Mouse (Mus musculus) CH12.LX (cell line): ENCODE measurements around the gene Wfdc3. TPM values are rescaled to one million over a fixed set of nuclear protein-coding genes. Genes with fewer than 3 reads are reported as not detected.

Experiments used
- DNase-seq: peaks from one replicate; pipeline ENCODE4 v3.0.0-alpha.2; 2013; ENCODE audit errors: extremely low read depth
- H3K27ac ChIP-seq: 2 replicates; pipeline ENCODE4 v1.5.1; 2012; ENCODE audit warnings: low read depth, mild to moderate bottlenecking, control low read depth, moderate library complexity; ENCODE audit not compliant: insufficient read depth
- H3K27me3 ChIP-seq: replicated peaks from 2 replicates; pipeline ENCODE3; 2012; ENCODE audit warnings: inconsistent platforms
- H3K36me3 ChIP-seq, 2 experiments: replicated peaks in 1 of 2; 2 replicates each; pipeline versions ENCODE3 to v1.6.1; 2012; ENCODE audit warnings: inconsistent platforms in 1 of 2, low read length in 1 of 2, mild to moderate bottlenecking in 1 of 2, mixed read lengths in 1 of 2, moderate library complexity in 1 of 2; ENCODE audit not compliant: control insufficient read depth in 1 of 2, insufficient read depth in 1 of 2
- H3K4me1 ChIP-seq, 2 experiments: 2 replicates each; pipeline ENCODE4 v1.6.1; 2012; ENCODE audit warnings: inconsistent platforms in 1 of 2, moderate library complexity in 1 of 2; ENCODE audit not compliant: insufficient read depth in 2 of 2, control insufficient read depth in 1 of 2
- H3K4me2 ChIP-seq: 2 replicates; pipeline ENCODE4 v1.6.1; 2012; ENCODE audit warnings: low read depth, mild to moderate bottlenecking, control low read depth; ENCODE audit not compliant: poor library complexity, insufficient read depth, severe bottlenecking
- H3K4me3 ChIP-seq, 3 experiments: fragments of 150-350 bp in 1 of 3; sonication (generic) in 1 of 3; replicated peaks in 1 of 3; 2 replicates each; pipeline versions ENCODE3 to v1.5.1; 2011 to 2012; ENCODE audit warnings: low read depth in 2 of 3, low read length in 2 of 3, mild to moderate bottlenecking in 2 of 3, moderate library complexity in 2 of 3, control low read depth in 1 of 3, improper control_type of control experiment in 1 of 3, inconsistent platforms in 1 of 3, mixed read lengths in 1 of 3; ENCODE audit not compliant: poor library complexity in 1 of 3
- H3K79me2 ChIP-seq: replicated peaks from 2 replicates; pipeline ENCODE4 v1.6.1; 2012; ENCODE audit warnings: mild to moderate bottlenecking, moderate library complexity; ENCODE audit not compliant: control insufficient read depth, poor library complexity, insufficient read depth, severe bottlenecking; ENCODE audit errors: extremely low read depth
- H3K9ac ChIP-seq: 2 replicates; pipeline ENCODE4 v1.6.1; 2012; ENCODE audit warnings: low read depth, mild to moderate bottlenecking, control low read depth, moderate library complexity; ENCODE audit not compliant: insufficient read depth
- H3K9me3 ChIP-seq: replicated peaks from 2 replicates; pipeline ENCODE3; 2012; ENCODE audit warnings: low read length, inconsistent platforms, mixed read lengths
- BHLHE40 ChIP-seq: IDR thresholded peaks from 2 replicates; pipeline ENCODE4 v1.6.1; 2011; ENCODE audit warnings: mild to moderate bottlenecking, low read depth, low read length, improper control_type of control experiment
- CHD1 ChIP-seq: IDR thresholded peaks from 2 replicates; pipeline ENCODE4 v1.6.1; 2012; ENCODE audit warnings: low read depth, low read length, improper control_type of control experiment, inconsistent platforms
- CTCF ChIP-seq, 2 experiments: IDR thresholded peaks in 1 of 2; conservative IDR thresholded peaks in 1 of 2; 2 replicates each; pipeline ENCODE4 v1.5.1; 2011 to 2012; ENCODE audit warnings: low read depth in 2 of 2, low read length in 2 of 2, improper control_type of control experiment in 1 of 2, inconsistent platforms in 1 of 2, mild to moderate bottlenecking in 1 of 2, moderate library complexity in 1 of 2
- E2F4 ChIP-seq: IDR thresholded peaks from 2 replicates; pipeline ENCODE4 v1.6.1; 2011; ENCODE audit warnings: low read depth, low read length, improper control_type of control experiment; ENCODE audit not compliant: insufficient replicate concordance
- EP300 ChIP-seq: IDR thresholded peaks from 2 replicates; pipeline ENCODE4 v1.6.1; 2011; ENCODE audit warnings: low read length, improper control_type of control experiment
- IRF4 ChIP-seq: IDR thresholded peaks from 2 replicates; pipeline ENCODE4 v1.6.1; 2014; ENCODE audit warnings: low read depth, mild to moderate bottlenecking, inconsistent platforms, low read length, improper control_type of control experiment
- JUN ChIP-seq: IDR thresholded peaks from 2 replicates; pipeline ENCODE4 v1.6.1; 2011; ENCODE audit warnings: low read depth, mild to moderate bottlenecking, low read length, improper control_type of control experiment, moderate library complexity; ENCODE audit not compliant: insufficient read depth
- MEF2A ChIP-seq: IDR thresholded peaks from 2 replicates; pipeline ENCODE4 v1.6.1; 2014; ENCODE audit warnings: low read depth, mild to moderate bottlenecking, inconsistent platforms, low read length, improper control_type of control experiment, borderline replicate concordance
- NRF1 ChIP-seq: IDR thresholded peaks from 2 replicates; pipeline ENCODE4 v1.6.1; 2014; ENCODE audit warnings: low read depth, mild to moderate bottlenecking, inconsistent platforms, low read length, improper control_type of control experiment, moderate library complexity
- POLR2A ChIP-seq: IDR thresholded peaks from 2 replicates; pipeline ENCODE4 v1.6.1; 2011; ENCODE audit warnings: low read depth, mild to moderate bottlenecking, improper control_type of control experiment, low read length
- POLR2AphosphoS2 ChIP-seq: IDR thresholded peaks from 2 replicates; pipeline ENCODE4 v1.6.1; 2011; ENCODE audit warnings: low read depth, low read length, improper control_type of control experiment
- SIN3A ChIP-seq: IDR thresholded peaks from 2 replicates; pipeline ENCODE4 v1.6.1; 2012; ENCODE audit warnings: low read length, improper control_type of control experiment, inconsistent platforms
- SMC3 ChIP-seq: IDR thresholded peaks from 2 replicates; pipeline ENCODE4 v1.6.1; 2011; ENCODE audit warnings: low read depth, low read length, improper control_type of control experiment
- TCF12 ChIP-seq: IDR thresholded peaks from 2 replicates; pipeline ENCODE4 v1.6.1; 2014; ENCODE audit warnings: low read depth, mild to moderate bottlenecking, inconsistent platforms, low read length, improper control_type of control experiment
- UBTF ChIP-seq: IDR thresholded peaks from 2 replicates; pipeline ENCODE4 v1.6.1; 2012; ENCODE audit warnings: low read depth, mild to moderate bottlenecking, inconsistent platforms, low read length, improper control_type of control experiment, moderate library complexity
- ZC3H11A ChIP-seq: IDR thresholded peaks from 2 replicates; pipeline ENCODE4 v1.6.1; 2012; ENCODE audit warnings: low read depth, mild to moderate bottlenecking, inconsistent platforms, low read length, improper control_type of control experiment
- ZNF384 ChIP-seq: IDR thresholded peaks from 2 replicates; pipeline ENCODE4 v1.6.1; 2012; ENCODE audit warnings: low read depth, low read length, improper control_type of control experiment, inconsistent platforms
- dilution Hi-C: fragments of 300-500 bp; cut with MboI; formaldehyde crosslinking; loops from 2 replicates; pipeline ENCODE4 v1.14.3; 2020; ENCODE audit warnings: low sequenced_read_pairs; ENCODE audit not compliant: extremely low pct_unique_long_range_greater_than_20kb, extremely low pct_ligation_motif_present
- in situ Hi-C: fragments of 300-500 bp; cut with MboI; formaldehyde crosslinking; loops from 3 replicates; pipeline ENCODE4 v1.14.3; 2019; ENCODE audit warnings: low sequenced_read_pairs, low pct_ligation_motif_present, low pct_unique_long_range_greater_than_20kb, mixed read lengths
- polyA plus RNA-seq: library from polyadenylated mRNA; unstranded; fragments of >175 nt; gene quantifications from 2 replicates; pipeline ENCODE4 v1.2.1, GENCODE M21; 2012; ENCODE audit warnings: low read depth; ENCODE audit not compliant: insufficient read length
- total RNA-seq, 2 experiments: library from RNA; depleted of rRNA; stranded (reverse); fragments of 300-350 nt in 1 of 2; fragments of >200 nt in 1 of 2; gene quantifications; 2 replicates each; pipeline ENCODE4 v1.2.3; 2012 to 2014

The Wfdc3 gene
- total and polyA plus RNA-seq, 3 experiments = 0.21 TPM; not detected in 2

GRCm38 (mm10) chr2:164790451-164790850 lies 44.7 kb upstream of the Wfdc3 start:
- H3K9ac ChIP-seq = no peak overlapping the region
- in situ Hi-C loops = no loop called here
- no peak overlapping the region for H3K4me2 ChIP-seq
- no peak overlapping the region for H3K27ac ChIP-seq
- peaks cover 7 to 17% of the 10 kb centered on the region in 2 experiments for H3K4me1 ChIP-seq
- dilution Hi-C loops = no loop called here
- no peaks in the 10 kb centered on the region for H3K27me3 ChIP-seq
- peaks cover 30 to 64% of the 10 kb centered on the region in 2 experiments for H3K36me3 ChIP-seq
- no peak overlapping the region for H3K4me3 ChIP-seq
- H3K9me3 ChIP-seq = no peaks in the 10 kb centered on the region
- TF ChIP-seq IRF4 = no peak
- no peak for TF ChIP-seq CTCF (conservative IDR thresholded peaks at IDR 0.05 in 1 of 2, IDR thresholded peaks at IDR 0.05 in 1 of 2; ENCODE audit: low read depth in 2 of 2, low read length in 2 of 2)
- TF ChIP-seq POLR2A = no peak
- no peak for TF ChIP-seq SMC3
- TF ChIP-seq ZNF384 = no peak
- TF ChIP-seq EP300 = no peak
- no peak for TF ChIP-seq SIN3A
- no peak for TF ChIP-seq POLR2AphosphoS2
- no peak for TF ChIP-seq NRF1
- no peak for TF ChIP-seq UBTF
- TF ChIP-seq MEF2A = no peak
- no peak for TF ChIP-seq BHLHE40
- no peak for TF ChIP-seq JUN
- TF ChIP-seq E2F4 = no peak
- DNase-seq = no peak
- H3K79me2 ChIP-seq = no peaks in the 10 kb centered on the region

- Histone ChIP-seq H3K9me3 (no peaks in the 10 kb centered on the region), H3K27me3 (peaks cover 9% of the 10 kb centered on the region), H3K36me3 (peaks cover 21 to 49% of the 10 kb centered on the region in 2 experiments), H3K9ac (no peak overlapping the region), H3K4me2 (no peak overlapping the region), H3K4me1 (peaks cover 7 to 19% of the 10 kb centered on the region in 2 experiments), H3K27ac (no peak overlapping the region), H3K4me3 (no peak overlapping the region), H3K79me2 (no peaks in the 10 kb centered on the region)
- dilution Hi-C loops (no loop called here), in situ Hi-C loops (no loop called here)
- DNase-seq = no peak
- TF ChIP-seq TCF12 (no peak), CHD1 (no peak), SMC3 (no peak), ZC3H11A (no peak)
These were observed 42.7 kb upstream of the Wfdc3 start for GRCm38 (mm10) chr2:164788411-164788810.
